Comparison of ENCODE assay signal across 13 mouse cellular contexts in the genomic region with DNA sequence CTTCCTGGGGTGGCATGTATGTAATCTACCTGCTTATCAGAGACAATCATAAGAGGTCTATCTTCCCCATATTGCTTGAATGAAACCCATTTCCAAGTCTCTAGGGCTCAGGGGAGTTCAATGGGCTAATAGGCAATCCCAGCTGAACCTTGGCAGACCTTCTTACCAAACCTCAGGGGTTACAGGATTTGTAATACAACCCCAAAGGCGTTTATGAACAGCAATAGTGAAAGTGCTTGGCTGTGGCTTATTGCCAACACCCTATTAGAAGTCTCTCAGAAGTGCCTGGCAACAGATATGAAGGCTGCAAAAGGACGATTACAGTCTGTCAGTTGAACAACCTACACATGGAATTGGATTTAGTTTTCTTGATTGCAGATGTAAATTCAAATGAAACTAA.
"Had no signal": no experiment of that assay in that cellular context is flagged by ENCODE, and none has a peak within 500 bp of the region (broad histone marks: within the 10 kb centered on the region; RNA-seq: fewer than 3 reads in every experiment).

No protein-coding gene starts in this region.

- H3K27ac ChIP-seq: limb, embryonic 13.5 days; liver, embryonic 15.5 days; midbrain, embryonic 12.5 days; neural tube, embryonic 15.5 days; stomach, postnatal 0 days had no signal

- H3K4me3 ChIP-seq: limb, embryonic 13.5 days; liver, embryonic 15.5 days; midbrain, embryonic 12.5 days; myocyte; neural tube, embryonic 15.5 days had no signal

- H3K4me1 ChIP-seq: limb, embryonic 13.5 days; liver, embryonic 15.5 days; midbrain, embryonic 12.5 days; neural tube, embryonic 15.5 days had no signal

- DNase-seq: kidney, adult 8-10 months; kidney, postnatal 25 days; lung, adult 2 months; lung, postnatal 4 days; thymus, postnatal 4 days had no signal

- H3K4me2 ChIP-seq: limb, embryonic 13.5 days; liver, embryonic 11.5 days; liver, embryonic 15.5 days; midbrain, embryonic 12.5 days; neural tube, embryonic 15.5 days had no signal

- ATAC-seq: lung, postnatal 0 days had no signal

- H3K9ac ChIP-seq: limb, embryonic 13.5 days; liver, embryonic 15.5 days; midbrain, embryonic 12.5 days; neural tube, embryonic 15.5 days had no signal

- H3K27me3 ChIP-seq: limb, embryonic 13.5 days; liver, embryonic 15.5 days; midbrain, embryonic 12.5 days; neural tube, embryonic 15.5 days had no signal

- H3K36me3 ChIP-seq: limb, embryonic 13.5 days; liver, embryonic 15.5 days; midbrain, embryonic 12.5 days; neural tube, embryonic 15.5 days had no signal

- H3K9me3 ChIP-seq: limb, embryonic 13.5 days; liver, embryonic 15.5 days; midbrain, embryonic 12.5 days; neural tube, embryonic 15.5 days had no signal
